Mouse (Mus musculus) ES-E14 (cell line): Measurements from ENCODE around the gene Tm4sf20. TPM values are rescaled to one million over a fixed set of nuclear protein-coding genes. Genes with fewer than 3 reads are reported as not detected.

Source experiments
- DNase-seq: peaks from one replicate; pipeline ENCODE4 v3.0.0-alpha.2; 2013; ENCODE audit warnings: low read depth, low spot score
- H3K27ac ChIP-seq: 2 replicates; pipeline ENCODE4 v1.5.1; 2012; ENCODE audit warnings: low read depth, mild to moderate bottlenecking, low read length, moderate library complexity, mixed read lengths; ENCODE audit not compliant: poor library complexity, insufficient read depth, severe bottlenecking
- H3K36me3 ChIP-seq: 2 replicates; pipeline ENCODE4 v1.6.1; 2012; ENCODE audit warnings: mild to moderate bottlenecking, low read length, moderate library complexity, mixed read lengths; ENCODE audit not compliant: control insufficient read depth, poor library complexity, insufficient read depth, severe bottlenecking
- H3K4me1 ChIP-seq, 2 experiments: fragments of 150-350 bp in 1 of 2; sonication (generic) in 1 of 2; 2 replicates each; pipeline ENCODE4 v1.6.1; 2012; ENCODE audit warnings: low read length in 2 of 2, mild to moderate bottlenecking in 1 of 2, mixed read lengths in 1 of 2; ENCODE audit not compliant: control insufficient read depth in 2 of 2, insufficient read depth in 2 of 2, poor library complexity in 1 of 2
- H3K4me3 ChIP-seq, 2 experiments: fragments of 150-350 bp in 1 of 2; sonication (generic) in 1 of 2; 2 replicates each; pipeline ENCODE4 v1.5.1; 2012; ENCODE audit warnings: low read length in 2 of 2, low read depth in 1 of 2, mild to moderate bottlenecking in 1 of 2, mixed read lengths in 1 of 2; ENCODE audit not compliant: insufficient read depth in 1 of 2, poor library complexity in 1 of 2, severe bottlenecking in 1 of 2
- H3K9ac ChIP-seq: 2 replicates; pipeline ENCODE4 v1.6.1; 2012; ENCODE audit warnings: low read depth, mild to moderate bottlenecking, low read length, mixed read lengths; ENCODE audit not compliant: poor library complexity, insufficient read depth, severe bottlenecking
- H3K9me3 ChIP-seq: fragments of 150-350 bp; sonication (generic); 2 replicates; pipeline ENCODE4 v1.6.1; 2012; ENCODE audit warnings: low read depth, mild to moderate bottlenecking, low read length; ENCODE audit not compliant: control insufficient read depth, insufficient read depth
- CHD2 ChIP-seq: IDR thresholded peaks from 2 replicates; pipeline ENCODE4 v1.6.1; 2014; ENCODE audit warnings: mild to moderate bottlenecking, low read depth, low read length, inconsistent platforms
- HCFC1 ChIP-seq: IDR thresholded peaks from 2 replicates; pipeline ENCODE4 v1.6.1; 2012; ENCODE audit warnings: low read length, inconsistent platforms, borderline replicate concordance; ENCODE audit not compliant: insufficient read depth
- MAFK ChIP-seq: IDR thresholded peaks from 2 replicates; pipeline ENCODE4 v1.6.1; 2014; ENCODE audit warnings: mild to moderate bottlenecking, low read depth, low read length, inconsistent platforms; ENCODE audit not compliant: insufficient read depth
- ZC3H11A ChIP-seq: IDR thresholded peaks from 2 replicates; pipeline ENCODE4 v1.6.1; 2012; ENCODE audit warnings: low read depth, mild to moderate bottlenecking, inconsistent platforms, low read length, borderline replicate concordance
- ZNF384 ChIP-seq: IDR thresholded peaks from 2 replicates; pipeline ENCODE4 v1.6.1; 2012; ENCODE audit warnings: low read depth, low read length, inconsistent platforms
- in situ Hi-C, 2 experiments: fragments of 600-800 bp; cut with MboI; formaldehyde crosslinking; loops; one replicate each; pipeline ENCODE4 v1.15.1; 2025; ENCODE audit warnings: low sequenced_read_pairs in 2 of 2, inconsistent platforms in 1 of 2; ENCODE audit not compliant: unreplicated experiment in 2 of 2
- total RNA-seq: library from RNA; depleted of rRNA; stranded (reverse); fragments of 300-350 nt; gene quantifications from 2 replicates; pipeline ENCODE4 v1.2.3, GENCODE M21; 2012

Tm4sf20 gene
- total RNA-seq, 1 experiment, result not detected

GRCm38 (mm10) chr1:82791105-82791504, 22.8 kb upstream of the Tm4sf20 start:
- Histone ChIP-seq H3K4me1 (no peaks in the 10 kb centered on the region), H3K9ac (no peak overlapping the region), H3K4me3 (no peak overlapping the region), H3K36me3 (no peaks in the 10 kb centered on the region), H3K9me3 (no peaks in the 10 kb centered on the region), H3K27ac (no peak overlapping the region; the same call in 1 of the 2 replicates)
- DNase-seq, result no peak
- TF ChIP-seq ZNF384, result no peak
- in situ Hi-C loops, result no loop called here

- no peak for DNase-seq
- in situ Hi-C loops, result no loop called here
Measured at GRCm38 (mm10) chr1:82788070-82788469, 19.8 kb upstream of the Tm4sf20 start.

GRCm38 (mm10) chr1:82787414-82787813, 19.2 kb upstream of the Tm4sf20 start:
- H3K36me3 ChIP-seq, result no peaks in the 10 kb centered on the region
- peak; percentile 51 for DNase-seq
- TF ChIP-seq HCFC1 (no peak), MAFK (no peak), CHD2 (no peak), ZNF384 (no peak), ZC3H11A (peak; percentile 63; the same call in 1 of the 2 replicates)
- in situ Hi-C loops, result no loop called here
- H3K9me3 ChIP-seq, result no peaks in the 10 kb centered on the region
- no peaks in the 10 kb centered on the region; a peak in 1 of 4 replicates for H3K4me1 ChIP-seq
- H3K4me3 ChIP-seq, result no peak overlapping the region
- H3K9ac ChIP-seq, result no peak overlapping the region
- H3K27ac ChIP-seq, result no peak overlapping the region

More at GRCm38 (mm10) chr1:82788070-82788469, 19.8 kb upstream of the Tm4sf20 start:
- Histone ChIP-seq H3K36me3 (no peaks in the 10 kb centered on the region), H3K27ac (no peak overlapping the region), H3K9me3 (no peaks in the 10 kb centered on the region), H3K4me1 (no peaks in the 10 kb centered on the region; a peak in 1 of 4 replicates), H3K9ac (no peak overlapping the region), H3K4me3 (no peak overlapping the region)
- no peak for TF ChIP-seq ZC3H11A
- no peak for TF ChIP-seq MAFK

- no peak overlapping the region for H3K9ac ChIP-seq
- H3K9me3 ChIP-seq, result no peaks in the 10 kb centered on the region
- H3K27ac ChIP-seq, result no peak overlapping the region
- no peak for DNase-seq
- H3K4me1 ChIP-seq, result no peaks in the 10 kb centered on the region; a peak in 1 of 4 replicates
- H3K36me3 ChIP-seq, result no peaks in the 10 kb centered on the region
- H3K4me3 ChIP-seq, result no peak overlapping the region
- in situ Hi-C loops, result no loop called here
- TF ChIP-seq HCFC1 (no peak), CHD2 (no peak), ZNF384 (no peak), MAFK (no peak), ZC3H11A (no peak)
Measured at GRCm38 (mm10) chr1:82785546-82785945, 17.3 kb upstream of the Tm4sf20 start.

- Histone ChIP-seq H3K4me1 (no peaks in the 10 kb centered on the region; a peak in 1 of 4 replicates), H3K9me3 (no peaks in the 10 kb centered on the region), H3K9ac (no peak overlapping the region), H3K36me3 (no peaks in the 10 kb centered on the region), H3K27ac (no peak overlapping the region), H3K4me3 (no peak overlapping the region)
- in situ Hi-C loops, result no loop called here
- no peak for DNase-seq
- no peak for TF ChIP-seq CHD2
- no peak for TF ChIP-seq ZC3H11A
- no peak for TF ChIP-seq HCFC1
- no peak for TF ChIP-seq MAFK
- TF ChIP-seq ZNF384, result no peak
Measured at GRCm38 (mm10) chr1:82783559-82783958, 15.3 kb upstream of the Tm4sf20 start.
